Mouse (Mus musculus) 3T3-L1 (cell line): Measurements from ENCODE around the gene Disp1.

Experiments used
- DNase-seq: peaks from one replicate; pipeline ENCODE4 v3.0.0-alpha.2; 2015; ENCODE audit warnings: low read depth, low spot score

Disp1 gene

GRCm38 (mm10) chr1:183220796-183221718 lies at the start of gene Disp1:
Gene Disp1 (minus strand): TSS chr1:183221522.
- peak; percentile 69 for DNase-seq

- DNase-seq = no peak
Measured at GRCm38 (mm10) chr1:183267666-183268065, 46.3 kb upstream of the Disp1 start.

GRCm38 (mm10) chr1:183265921-183266467 lies 44.7 kb upstream of the Disp1 start:
- DNase-seq = no peak

GRCm38 (mm10) chr1:183264145-183265008 lies 43.1 kb upstream of the Disp1 start:
- peak; percentile 16 for DNase-seq

- no peak for DNase-seq
Measured at GRCm38 (mm10) chr1:183252574-183252973, 31.3 kb upstream of the Disp1 start.

- no peak for DNase-seq
Measured at GRCm38 (mm10) chr1:183251818-183252217, 30.5 kb upstream of the Disp1 start.

GRCm38 (mm10) chr1:183250612-183251011 lies 29.3 kb upstream of the Disp1 start:
- DNase-seq = no peak

GRCm38 (mm10) chr1:183248144-183248543 lies 26.8 kb upstream of the Disp1 start:
- no peak for DNase-seq

GRCm38 (mm10) chr1:183243293-183243692 lies 22.0 kb upstream of the Disp1 start:
- no peak for DNase-seq

- peak; percentile 72 for DNase-seq
Measured at GRCm38 (mm10) chr1:183237901-183238300, 16.6 kb upstream of the Disp1 start.

- no peak for DNase-seq
Measured at GRCm38 (mm10) chr1:183236460-183236859, 15.1 kb upstream of the Disp1 start.

- no peak for DNase-seq
Measured at GRCm38 (mm10) chr1:183233679-183234174, 12.4 kb upstream of the Disp1 start.

- DNase-seq = no peak
Measured at GRCm38 (mm10) chr1:183232985-183233678, 11.8 kb upstream of the Disp1 start.

- peak; percentile 48 for DNase-seq
Measured at GRCm38 (mm10) chr1:183227469-183227868, 6.1 kb upstream of the Disp1 start.

GRCm38 (mm10) chr1:183219021-183219420 lies 2.3 kb downstream of the Disp1 start:
- DNase-seq = peak; percentile 90

- DNase-seq = no peak
Measured at GRCm38 (mm10) chr1:183216691-183217090, 4.6 kb downstream of the Disp1 start.

- peak; percentile 53 for DNase-seq
Measured at GRCm38 (mm10) chr1:183215706-183216105, 5.6 kb downstream of the Disp1 start.

- peak; percentile 42 for DNase-seq
Measured at GRCm38 (mm10) chr1:183213850-183214249, 7.5 kb downstream of the Disp1 start.

GRCm38 (mm10) chr1:183212757-183213211 lies 8.5 kb downstream of the Disp1 start:
- no peak for DNase-seq

GRCm38 (mm10) chr1:183210115-183210514 lies 11.2 kb downstream of the Disp1 start:
- DNase-seq = no peak

GRCm38 (mm10) chr1:183207623-183208022 lies 13.7 kb downstream of the Disp1 start:
- no peak for DNase-seq
